Mouse (Mus musculus) forebrain, embryonic 15.5 days (tissue): ENCODE results near the gene Myh9. TPM values are rescaled to one million over a fixed set of nuclear protein-coding genes. Genes with fewer than 3 reads are reported as not detected.

Source experiments
- ATAC-seq: fragments of 200-750 bp; cut with Nextera tagmentation; replicated peaks from 2 replicates; pipeline ENCODE4 v1.8.0; 2017; ENCODE audit warnings: mild to moderate bottlenecking, moderate TSS enrichment, moderate library complexity
- H3K27ac ChIP-seq: fragments of 300-500 bp; sonication (generic); replicated peaks from 2 replicates; pipeline ENCODE4 v1.5.1; 2015; ENCODE audit warnings: mild to moderate bottlenecking, inconsistent platforms
- H3K27me3 ChIP-seq: fragments of 300-500 bp; sonication (generic); 2 replicates; pipeline ENCODE4 v1.6.1; 2015; ENCODE audit warnings: inconsistent platforms
- H3K36me3 ChIP-seq: fragments of 300-500 bp; sonication (generic); 2 replicates; pipeline ENCODE4 v1.6.1; 2015; ENCODE audit warnings: mild to moderate bottlenecking, inconsistent platforms
- H3K4me1 ChIP-seq: fragments of 300-500 bp; sonication (generic); 2 replicates; pipeline ENCODE4 v1.6.1; 2015; ENCODE audit warnings: inconsistent platforms
- H3K4me2 ChIP-seq: fragments of 300-500 bp; sonication (generic); replicated peaks from 2 replicates; pipeline ENCODE4 v1.6.1; 2015; ENCODE audit warnings: mild to moderate bottlenecking, inconsistent platforms
- H3K4me3 ChIP-seq: fragments of 300-500 bp; sonication (generic); 2 replicates; pipeline ENCODE4 v1.5.1; 2015; ENCODE audit warnings: mild to moderate bottlenecking, inconsistent platforms
- H3K9ac ChIP-seq: fragments of 300-500 bp; sonication (generic); replicated peaks from 2 replicates; pipeline ENCODE4 v1.6.1; 2015; ENCODE audit warnings: mild to moderate bottlenecking, inconsistent platforms
- H3K9me3 ChIP-seq: fragments of 300-500 bp; sonication (generic); 2 replicates; pipeline ENCODE4 v1.6.1; 2016; ENCODE audit warnings: inconsistent platforms
- WGBS: fragments of 180-500 bp; shearing (Covaris S2); methylation state at CpG from one replicate; pipeline ENCODE4 v1.1.7; 2015; ENCODE audit warnings: mixed read lengths; 5-methylcytosine and 5-hydroxymethylcytosine counted together
- polyA plus RNA-seq: library from polyadenylated mRNA; unstranded; fragments of >200 nt; fragmentation: Nextera tagmentation; extraction: Ambion mirVana; gene quantifications from 2 replicates; pipeline ENCODE4 v1.2.1, GENCODE M21; 2015

Myh9 gene
- polyA plus RNA-seq, 1 experiment from 2014 or later = 12.3 TPM

- Histone ChIP-seq H3K4me2 (no peak overlapping the region), H3K9me3 (no peaks in the 10 kb centered on the region), H3K4me1 (0 out of 2 replicates have a peak, but pooled peaks cover 5% of the 10 kb centered on the region), H3K27me3 (no peaks in the 10 kb centered on the region), H3K4me3 (no peak overlapping the region), H3K36me3 (no peaks in the 10 kb centered on the region), H3K27ac (no peak overlapping the region), H3K9ac (no peak overlapping the region)
- WGBS = 90% methylated on average over 9 of the region's 9 CpGs
- no peak for ATAC-seq
Measured at GRCm38 (mm10) chr15:77864063-77864758, 22.2 kb upstream of the Myh9 start.

GRCm38 (mm10) chr15:77862991-77863972 is 21.3 kb upstream of the Myh9 start:
- Histone ChIP-seq H3K4me3 (no peak overlapping the region), H3K27me3 (no peaks in the 10 kb centered on the region), H3K4me2 (no peak overlapping the region), H3K4me1 (0 out of 2 replicates have a peak, but pooled peaks cover 5% of the 10 kb centered on the region), H3K36me3 (no peaks in the 10 kb centered on the region), H3K9me3 (no peaks in the 10 kb centered on the region), H3K27ac (no peak overlapping the region), H3K9ac (no peak overlapping the region)
- no peak for ATAC-seq
- 86% methylated on average over 22 of the region's 22 CpGs for WGBS

- no peaks in the 10 kb centered on the region for H3K36me3 ChIP-seq
- no peak overlapping the region for H3K4me3 ChIP-seq
- H3K9ac ChIP-seq = no peak overlapping the region
- no peak overlapping the region for H3K4me2 ChIP-seq
- H3K4me1 ChIP-seq = peaks cover 7% of the 10 kb centered on the region
- H3K9me3 ChIP-seq = no peaks in the 10 kb centered on the region
- ATAC-seq = no peak
- no peaks in the 10 kb centered on the region for H3K27me3 ChIP-seq
- WGBS = 14% methylated on average over 1 of the region's 1 CpGs
- no peak overlapping the region for H3K27ac ChIP-seq
Measured at GRCm38 (mm10) chr15:77860081-77860665, 18.2 kb upstream of the Myh9 start.

GRCm38 (mm10) chr15:77857662-77858156 is 15.7 kb upstream of the Myh9 start:
- WGBS = 2% methylated on average over 28 of the region's 28 CpGs

GRCm38 (mm10) chr15:77856541-77856940 is 14.6 kb upstream of the Myh9 start:
- no peak for ATAC-seq
- WGBS = 79% methylated on average over 5 of the region's 5 CpGs
- Histone ChIP-seq H3K4me2 (no peak overlapping the region), H3K27ac (no peak overlapping the region), H3K9me3 (no peaks in the 10 kb centered on the region), H3K4me1 (peaks cover 7% of the 10 kb centered on the region), H3K27me3 (no peaks in the 10 kb centered on the region), H3K9ac (no peak overlapping the region), H3K4me3 (no peak overlapping the region), H3K36me3 (no peaks in the 10 kb centered on the region)

More at GRCm38 (mm10) chr15:77857662-77858156, 15.7 kb upstream of the Myh9 start:
- H3K4me3 ChIP-seq = peak overlapping the region; percentile 59
- ATAC-seq = peak; percentile 69
- H3K27me3 ChIP-seq = no peaks in the 10 kb centered on the region
- no peak overlapping the region for H3K27ac ChIP-seq
- H3K4me1 ChIP-seq = peaks cover 7% of the 10 kb centered on the region
- H3K36me3 ChIP-seq = no peaks in the 10 kb centered on the region
- peak overlapping the region; percentile 88 for H3K4me2 ChIP-seq
- no peaks in the 10 kb centered on the region for H3K9me3 ChIP-seq
- H3K9ac ChIP-seq = peak overlapping the region; percentile 47

GRCm38 (mm10) chr15:77855301-77855700 is 13.3 kb upstream of the Myh9 start:
- no peaks in the 10 kb centered on the region for H3K9me3 ChIP-seq
- H3K27me3 ChIP-seq = no peaks in the 10 kb centered on the region
- no peak overlapping the region for H3K9ac ChIP-seq
- H3K4me3 ChIP-seq = no peak overlapping the region
- H3K4me1 ChIP-seq = peaks cover 7% of the 10 kb centered on the region
- 66% methylated on average over 8 of the region's 8 CpGs for WGBS
- no peaks in the 10 kb centered on the region for H3K36me3 ChIP-seq
- no peak overlapping the region for H3K27ac ChIP-seq
- no peak overlapping the region for H3K4me2 ChIP-seq
- ATAC-seq = no peak

GRCm38 (mm10) chr15:77852001-77852400 is 10.0 kb upstream of the Myh9 start:
- Histone ChIP-seq H3K27me3 (no peaks in the 10 kb centered on the region), H3K27ac (no peak overlapping the region), H3K9me3 (no peaks in the 10 kb centered on the region), H3K36me3 (no peaks in the 10 kb centered on the region), H3K4me3 (no peak overlapping the region), H3K4me2 (no peak overlapping the region), H3K9ac (no peak overlapping the region), H3K4me1 (no peaks in the 10 kb centered on the region)
- no peak for ATAC-seq
- WGBS = 85% methylated on average over 2 of the region's 2 CpGs

GRCm38 (mm10) chr15:77851136-77851535 is 9.2 kb upstream of the Myh9 start:
- no peaks in the 10 kb centered on the region for H3K36me3 ChIP-seq
- H3K9ac ChIP-seq = no peak overlapping the region
- H3K9me3 ChIP-seq = no peaks in the 10 kb centered on the region
- H3K4me3 ChIP-seq = no peak overlapping the region
- no peaks in the 10 kb centered on the region for H3K4me1 ChIP-seq
- H3K27me3 ChIP-seq = no peaks in the 10 kb centered on the region
- no peak for ATAC-seq
- H3K4me2 ChIP-seq = no peak overlapping the region
- 43% methylated on average over 3 of the region's 3 CpGs for WGBS
- no peak overlapping the region for H3K27ac ChIP-seq

GRCm38 (mm10) chr15:77849572-77850229 is 7.7 kb upstream of the Myh9 start:
- H3K9me3 ChIP-seq = no peaks in the 10 kb centered on the region
- no peak overlapping the region for H3K4me2 ChIP-seq
- ATAC-seq = no peak
- WGBS = 87% methylated on average over 9 of the region's 9 CpGs
- no peak overlapping the region for H3K9ac ChIP-seq
- H3K36me3 ChIP-seq = no peaks in the 10 kb centered on the region
- no peaks in the 10 kb centered on the region for H3K27me3 ChIP-seq
- H3K4me3 ChIP-seq = no peak overlapping the region
- no peak overlapping the region for H3K27ac ChIP-seq
- H3K4me1 ChIP-seq = no peaks in the 10 kb centered on the region

GRCm38 (mm10) chr15:77849039-77849436 is 7.1 kb upstream of the Myh9 start:
- no peak overlapping the region for H3K27ac ChIP-seq
- no peaks in the 10 kb centered on the region for H3K4me1 ChIP-seq
- H3K9me3 ChIP-seq = no peaks in the 10 kb centered on the region
- no peaks in the 10 kb centered on the region for H3K36me3 ChIP-seq
- no peak overlapping the region for H3K9ac ChIP-seq
- ATAC-seq = no peak
- H3K4me2 ChIP-seq = no peak overlapping the region
- no peaks in the 10 kb centered on the region for H3K27me3 ChIP-seq
- H3K4me3 ChIP-seq = no peak overlapping the region
- 61% methylated on average over 5 of the region's 5 CpGs for WGBS

- H3K9ac ChIP-seq = no peak overlapping the region
- no peaks in the 10 kb centered on the region for H3K27me3 ChIP-seq
- H3K4me2 ChIP-seq = no peak overlapping the region
- no peaks in the 10 kb centered on the region for H3K9me3 ChIP-seq
- H3K4me3 ChIP-seq = no peak overlapping the region
- no peak for ATAC-seq
- WGBS = 83% methylated on average over 16 of the region's 16 CpGs
- H3K36me3 ChIP-seq = no peaks in the 10 kb centered on the region
- no peaks in the 10 kb centered on the region for H3K4me1 ChIP-seq
- H3K27ac ChIP-seq = no peak overlapping the region
Measured at GRCm38 (mm10) chr15:77848415-77849038, 6.6 kb upstream of the Myh9 start.
